Comparison of ENCODE assay signal across 14 mouse cellular contexts in genomic region chr10:14082275-14082674, GRCm38 (mm10).
A peak's percentile ranks its signal among the peaks of the same experiment; 100 is the strongest.
DNase-seq lines count a peak whose midpoint lies in the region; ATAC-seq lines count a peak whose summit lies in the region.
"Had no signal": no experiment of that assay in that cellular context is flagged by ENCODE, and none has a peak within 500 bp of the region (broad histone marks: within the 10 kb centered on the region; RNA-seq: fewer than 3 reads in every experiment).

No protein-coding gene starts in this region.

- DNase-seq in hindbrain, embryonic 14.5 days (ENCODE audit: low spot score) = no peak
- no peak for DNase-seq in hindbrain, embryonic 10.5 days (ENCODE audit: low spot score)
- peak; percentile 83 for DNase-seq in cerebellum, adult 11 months
- DNase-seq in cerebellum, postnatal 25 days = peak; percentile 86 to 88
- peak; percentile 26 for DNase-seq in midbrain, embryonic 14.5 days
- DNase-seq in yolk sac, embryonic 10.5 days (ENCODE audit: low spot score) = no peak
- DNase-seq in thymus, postnatal 0 days (ENCODE audit: low spot score) = no peak
- DNase-seq: adrenal gland, adult 8-10 months; B cell, adult 2 months; liver; thymus, postnatal 25 days had no signal

- no peaks in the 10 kb centered on the region for H3K4me1 ChIP-seq in hindbrain, embryonic 14.5 days (replicated peaks; ENCODE audit: control insufficient read depth, insufficient read depth, low read length)
- H3K4me1 ChIP-seq in hindbrain, embryonic 10.5 days (replicated peaks) = no peaks in the 10 kb centered on the region
- no peaks in the 10 kb centered on the region for H3K4me1 ChIP-seq in midbrain, embryonic 14.5 days (ENCODE audit: control insufficient read depth, insufficient read depth, low read length)

- no peak overlapping the region for H3K4me2 ChIP-seq in hindbrain, embryonic 14.5 days (replicated peaks)
- no peak overlapping the region for H3K4me2 ChIP-seq in midbrain, embryonic 14.5 days (ENCODE audit: low read length)
- H3K4me2 ChIP-seq: lung, embryonic 15.5 days had no signal

- no peaks in the 10 kb centered on the region for H3K9me3 ChIP-seq in hindbrain, embryonic 14.5 days (ENCODE audit: control insufficient read depth, low read length)
- H3K9me3 ChIP-seq in hindbrain, embryonic 10.5 days = no peaks in the 10 kb centered on the region
- no peaks in the 10 kb centered on the region for H3K9me3 ChIP-seq in midbrain, embryonic 14.5 days (ENCODE audit: control insufficient read depth, low read length)
- H3K9me3 ChIP-seq: lung, embryonic 15.5 days had no signal

- H3K27ac ChIP-seq in hindbrain, embryonic 14.5 days = no peak overlapping the region
- H3K27ac ChIP-seq in hindbrain, embryonic 10.5 days = no peak overlapping the region
- no peak overlapping the region for H3K27ac ChIP-seq in midbrain, embryonic 14.5 days (replicated peaks; ENCODE audit: low read depth, low read length)
- H3K27ac ChIP-seq: lung, embryonic 15.5 days had no signal

- peak; percentile 34; the same call in 1 of the 2 replicates for ATAC-seq in hindbrain, embryonic 14.5 days (ENCODE audit: low FRiP score)
- peak; percentile 10; the same call in 1 of the 2 replicates for ATAC-seq in midbrain, embryonic 14.5 days (ENCODE audit: low FRiP score, low TSS enrichment)
- ATAC-seq: inflammation-experienced regulatory T-cells, adult 6 months had no signal

- 65% methylated on average over 3 of the region's 3 CpGs for WGBS in hindbrain, embryonic 14.5 days
- WGBS in hindbrain, embryonic 10.5 days = 71% methylated on average over 3 of the region's 3 CpGs
- WGBS in midbrain, embryonic 14.5 days = 63% methylated on average over 3 of the region's 3 CpGs

- no peak overlapping the region for H3K9ac ChIP-seq in hindbrain, embryonic 14.5 days
- H3K9ac ChIP-seq in midbrain, embryonic 14.5 days (replicated peaks; ENCODE audit: low read length) = no peak overlapping the region
- H3K9ac ChIP-seq: lung, embryonic 15.5 days had no signal

- no peaks in the 10 kb centered on the region for H3K27me3 ChIP-seq in hindbrain, embryonic 14.5 days (ENCODE audit: control insufficient read depth, insufficient read depth, low read length)
- H3K27me3 ChIP-seq in hindbrain, embryonic 10.5 days (ENCODE audit: insufficient read depth, poor library complexity, severe bottlenecking) = no peaks in the 10 kb centered on the region
- H3K27me3 ChIP-seq in midbrain, embryonic 14.5 days (ENCODE audit: control insufficient read depth, insufficient read depth, low read length) = no peaks in the 10 kb centered on the region
- H3K27me3 ChIP-seq: lung, embryonic 15.5 days had no signal

- H3K4me3 ChIP-seq in hindbrain, embryonic 14.5 days (replicated peaks; ENCODE audit: low read length) = no peak overlapping the region
- H3K4me3 ChIP-seq in hindbrain, embryonic 10.5 days = no peak overlapping the region
- H3K4me3 ChIP-seq in midbrain, embryonic 14.5 days (replicated peaks; ENCODE audit: low read depth, low read length) = no peak overlapping the region
- H3K4me3 ChIP-seq: layer of hippocampus, adult 2 months; lung, embryonic 15.5 days had no signal

- no peaks in the 10 kb centered on the region for H3K36me3 ChIP-seq in hindbrain, embryonic 14.5 days (replicated peaks; ENCODE audit: control insufficient read depth, insufficient read depth)
- no peaks in the 10 kb centered on the region for H3K36me3 ChIP-seq in hindbrain, embryonic 10.5 days
- no peaks in the 10 kb centered on the region for H3K36me3 ChIP-seq in midbrain, embryonic 14.5 days (ENCODE audit: control insufficient read depth, insufficient read depth, low read length)
- H3K36me3 ChIP-seq: lung, embryonic 15.5 days had no signal

Comparison
In these comparisons a context has a peak if more than half of its experiments do, and no peak if none do; other contexts are left out.
1. DNase-seq: peak in cerebellum, adult 11 months (single experiment), cerebellum, postnatal 25 days (2 of 2) and midbrain, embryonic 14.5 days (single experiment); none in hindbrain, embryonic 14.5 days (single experiment), hindbrain, embryonic 10.5 days (single experiment), yolk sac, embryonic 10.5 days (single experiment) and thymus, postnatal 0 days (single experiment).